Mouse (Mus musculus): Measurements from ENCODE around the gene Itpr3. TPM values are rescaled to one million over a fixed set of nuclear protein-coding genes. Genes with fewer than 3 reads are reported as not detected.

Itpr3 gene
- polyA plus RNA-seq, 1 experiment from 2014 or later, result 0.80 TPM

DNA sequence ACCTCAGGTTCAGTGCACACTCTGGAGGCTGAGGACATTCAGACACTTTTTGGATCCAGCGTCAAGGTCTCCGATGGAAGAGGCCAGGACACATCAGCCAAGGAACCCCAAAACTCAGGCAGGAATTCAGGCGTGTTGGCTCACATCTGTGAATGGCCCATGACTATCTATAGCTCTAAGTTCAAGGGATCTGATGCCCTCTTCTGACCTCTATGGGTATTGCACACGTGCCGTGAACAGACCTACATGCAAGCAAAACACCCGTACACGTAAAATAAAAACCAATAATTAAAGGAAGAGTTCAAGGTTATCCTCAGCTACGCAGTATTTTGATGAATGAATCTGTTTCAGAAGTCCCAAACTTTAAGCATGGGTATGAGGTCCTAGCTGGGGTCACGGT is 49.6 kb downstream of the Itpr3 start:
- ATAC-seq (replicated peaks), result no peak
- Histone ChIP-seq H3K27me3 (replicated peaks) (no peaks in the 10 kb centered on the region), H3K36me3 (replicated peaks) (no peaks in the 10 kb centered on the region), H3K9ac (no peak overlapping the region), H3K9me3 (no peaks in the 10 kb centered on the region), H3K27ac (no peak overlapping the region), H3K4me1 (no peaks in the 10 kb centered on the region), H3K4me3 (no peak overlapping the region), H3K4me2 (no peak overlapping the region)
- 87% methylated on average over 9 of the region's 9 CpGs for WGBS

DNA sequence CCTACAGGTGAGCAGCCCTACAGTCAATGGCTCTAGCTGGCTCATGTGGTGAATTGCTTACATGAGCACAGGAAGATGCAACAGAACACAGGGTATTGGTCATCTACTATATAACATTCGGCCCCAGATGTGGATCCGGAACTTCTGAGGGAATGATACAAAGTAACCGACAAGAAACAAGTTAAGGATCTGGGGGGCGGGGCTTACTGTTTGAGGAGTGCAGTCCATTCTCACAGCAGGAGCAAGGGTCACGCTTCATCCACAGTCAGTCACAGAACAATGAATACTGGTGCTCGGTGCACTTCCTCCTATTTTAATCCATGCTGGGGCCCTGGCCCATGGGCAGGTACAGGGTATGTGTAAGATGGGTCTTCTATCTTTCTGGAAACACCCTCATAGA is 50.8 kb downstream of the Itpr3 start:
- no peak overlapping the region for H3K4me2 ChIP-seq
- H3K4me1 ChIP-seq, result no peaks in the 10 kb centered on the region
- H3K36me3 ChIP-seq (replicated peaks), result no peaks in the 10 kb centered on the region
- no peak overlapping the region for H3K27ac ChIP-seq
- ATAC-seq (replicated peaks), result no peak
- WGBS, result 67% methylated on average over 6 of the region's 6 CpGs
- no peaks in the 10 kb centered on the region for H3K27me3 ChIP-seq (replicated peaks)
- no peaks in the 10 kb centered on the region for H3K9me3 ChIP-seq
- no peak overlapping the region for H3K4me3 ChIP-seq
- H3K9ac ChIP-seq, result no peak overlapping the region

DNA sequence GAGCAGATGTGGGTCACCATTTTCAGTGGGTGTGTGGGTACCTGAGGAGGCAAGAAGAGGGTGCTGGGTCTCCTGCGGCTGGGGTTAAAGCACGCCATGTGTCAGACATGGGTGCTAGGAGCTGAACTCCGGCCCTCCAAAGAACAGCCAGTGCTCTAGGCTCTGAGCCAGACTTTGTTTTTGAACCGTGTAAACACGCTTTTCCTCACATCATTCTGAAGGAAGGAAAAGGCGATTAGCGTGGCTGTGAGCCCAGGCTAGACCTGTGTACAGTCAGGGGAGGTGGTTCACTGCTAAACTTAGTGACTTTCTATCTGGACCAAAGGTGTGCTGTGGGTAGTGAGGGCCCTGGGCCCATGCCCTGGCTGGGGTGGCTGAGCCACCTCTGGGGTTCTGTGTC is 53.0 kb downstream of the Itpr3 start:
- ATAC-seq (replicated peaks), result no peak
- Histone ChIP-seq H3K4me3 (no peak overlapping the region), H3K27me3 (replicated peaks) (no peaks in the 10 kb centered on the region), H3K4me2 (no peak overlapping the region), H3K9me3 (no peaks in the 10 kb centered on the region), H3K4me1 (no peaks in the 10 kb centered on the region), H3K9ac (no peak overlapping the region), H3K36me3 (replicated peaks) (no peaks in the 10 kb centered on the region), H3K27ac (no peak overlapping the region)
- WGBS, result 89% methylated on average over 7 of the region's 7 CpGs

DNA sequence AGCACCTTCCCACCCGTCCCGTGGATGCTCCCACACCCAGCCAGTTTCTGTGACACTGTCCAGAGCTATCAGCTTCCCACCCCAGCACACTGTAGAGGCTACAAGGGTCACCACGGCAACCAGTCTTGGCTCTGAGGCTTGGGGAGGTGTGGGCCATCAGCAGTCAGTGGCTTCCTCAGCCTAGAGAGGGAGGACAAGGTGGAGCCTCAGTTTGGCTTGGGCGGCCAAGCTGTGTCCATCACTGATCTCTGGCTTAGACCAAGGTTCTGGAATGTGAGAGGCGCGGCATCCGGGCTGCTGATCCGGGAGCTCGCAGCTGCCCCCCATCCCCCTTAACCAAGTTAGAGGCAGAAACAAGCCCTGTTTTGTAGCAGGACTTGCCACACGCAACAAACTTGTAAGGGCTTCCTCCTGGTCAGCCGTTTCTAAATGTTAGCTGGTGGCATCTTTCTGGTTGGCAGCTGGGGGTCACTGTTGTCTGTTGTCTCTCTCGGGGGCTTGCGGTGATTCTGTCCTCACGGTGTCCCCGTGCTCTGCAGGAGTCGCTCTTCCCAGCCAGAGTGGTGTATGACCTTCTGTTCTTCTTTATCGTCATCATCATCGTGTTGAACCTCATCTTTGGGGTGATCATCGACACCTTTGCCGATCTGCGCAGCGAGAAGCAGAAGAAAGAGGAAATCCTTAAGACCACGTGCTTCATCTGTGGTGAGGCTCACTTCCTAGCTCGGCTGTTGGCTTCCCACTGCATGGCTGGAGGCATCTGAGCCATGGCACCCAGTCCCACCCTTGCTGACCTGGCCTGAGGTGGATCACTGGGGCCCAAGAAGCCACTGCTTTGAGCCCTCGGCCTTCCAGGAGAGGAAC is 61.8 kb downstream of the Itpr3 start:
- peaks cover 19% of the 10 kb centered on the region for H3K4me1 ChIP-seq
- H3K4me2 ChIP-seq, result no peak overlapping the region
- peaks cover 9% of the 10 kb centered on the region; the same call in 1 of the 2 replicates for H3K36me3 ChIP-seq (replicated peaks)
- WGBS, result 84% methylated on average over 25 of the region's 25 CpGs
- H3K4me3 ChIP-seq, result no peak overlapping the region
- no peak for ATAC-seq (replicated peaks)
- no peak overlapping the region for H3K9ac ChIP-seq
- H3K27ac ChIP-seq, result no peak overlapping the region
- no peaks in the 10 kb centered on the region for H3K27me3 ChIP-seq (replicated peaks)
- H3K9me3 ChIP-seq, result no peaks in the 10 kb centered on the region

DNA sequence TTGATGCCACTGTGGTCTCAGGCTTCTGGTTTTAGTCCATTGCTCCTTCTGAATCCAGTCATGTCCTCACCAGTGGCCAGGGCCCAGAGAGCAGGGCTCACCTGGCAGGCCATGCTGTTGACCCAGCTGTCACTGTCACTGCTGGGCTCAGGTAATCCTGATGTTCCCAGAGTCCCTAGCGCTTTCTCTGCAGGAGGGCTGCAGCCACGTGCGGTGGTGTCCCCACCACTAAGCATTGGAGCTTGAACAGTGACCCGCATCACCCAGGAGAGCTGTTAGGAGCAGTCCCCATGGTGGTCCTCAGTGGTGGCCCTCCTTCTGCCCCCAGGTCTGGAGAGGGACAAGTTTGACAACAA is 62.4 kb downstream of the Itpr3 start:
- H3K9me3 ChIP-seq, result no peaks in the 10 kb centered on the region
- H3K36me3 ChIP-seq (replicated peaks), result peaks cover 9% of the 10 kb centered on the region; the same call in 1 of the 2 replicates
- no peak overlapping the region for H3K27ac ChIP-seq
- peaks cover 19% of the 10 kb centered on the region for H3K4me1 ChIP-seq
- no peaks in the 10 kb centered on the region for H3K27me3 ChIP-seq (replicated peaks)
- no peak overlapping the region for H3K9ac ChIP-seq
- no peak overlapping the region for H3K4me2 ChIP-seq
- WGBS, result 60% methylated on average over 4 of the region's 4 CpGs
- no peak overlapping the region for H3K4me3 ChIP-seq
- no peak for ATAC-seq (replicated peaks)

DNA sequence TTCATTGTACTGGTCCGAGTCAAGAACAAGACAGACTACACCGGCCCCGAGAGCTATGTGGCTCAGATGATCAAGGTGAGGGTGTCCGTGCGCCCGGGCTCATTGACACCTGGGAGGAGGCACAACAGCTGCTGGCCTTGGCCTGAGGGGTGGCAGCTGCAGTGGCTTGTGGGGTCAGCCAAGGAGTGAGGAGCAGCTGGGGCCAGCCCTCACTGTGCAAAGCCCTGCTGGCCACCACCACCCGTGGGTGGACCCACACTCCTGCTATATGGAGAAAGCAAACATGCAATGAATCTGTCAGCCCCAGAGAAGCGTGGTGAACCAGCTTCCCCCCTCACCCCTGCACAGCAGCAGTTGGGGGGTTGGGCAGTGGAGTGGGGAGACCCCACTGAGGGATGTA is 62.9 kb downstream of the Itpr3 start:
- no peak overlapping the region for H3K9ac ChIP-seq
- no peaks in the 10 kb centered on the region for H3K9me3 ChIP-seq
- no peak overlapping the region; the same call in 1 of the 2 replicates for H3K4me2 ChIP-seq
- WGBS, result 63% methylated on average over 8 of the region's 8 CpGs
- no peak overlapping the region for H3K4me3 ChIP-seq
- no peak for ATAC-seq (replicated peaks)
- no peak overlapping the region for H3K27ac ChIP-seq
- H3K36me3 ChIP-seq (replicated peaks), result peaks cover 9% of the 10 kb centered on the region; the same call in 1 of the 2 replicates
- H3K27me3 ChIP-seq (replicated peaks), result no peaks in the 10 kb centered on the region
- H3K4me1 ChIP-seq, result peaks cover 19% of the 10 kb centered on the region

DNA sequence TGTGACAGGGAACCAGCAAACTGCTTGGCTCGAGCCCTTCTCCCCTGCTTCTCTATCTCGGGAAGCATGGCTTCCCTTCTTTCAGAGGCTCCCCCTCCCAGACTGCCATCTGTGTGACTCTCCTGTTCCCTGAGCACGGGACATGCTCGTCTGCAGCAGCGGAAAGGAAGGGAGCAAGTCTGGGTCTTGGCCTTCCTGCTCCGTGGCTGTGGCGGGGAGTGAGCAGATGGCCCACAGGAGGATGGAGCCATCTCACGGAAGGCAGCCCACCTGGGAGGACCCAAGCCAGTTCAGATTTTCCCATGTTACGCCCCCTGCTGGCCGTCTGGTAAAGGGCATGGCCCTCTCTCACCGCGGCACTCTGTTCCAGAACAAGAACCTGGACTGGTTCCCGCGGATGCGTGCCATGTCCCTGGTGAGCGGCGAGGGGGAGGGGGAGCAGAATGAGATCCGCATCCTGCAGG is 63.5 kb downstream of the Itpr3 start:
- Histone ChIP-seq H3K27ac (0 out of 2 replicates have a peak overlapping the region, but pooled peaks have one; percentile 42), H3K27me3 (replicated peaks) (no peaks in the 10 kb centered on the region), H3K36me3 (replicated peaks) (peaks cover 9% of the 10 kb centered on the region; the same call in 1 of the 2 replicates), H3K9ac (no peak overlapping the region), H3K9me3 (no peaks in the 10 kb centered on the region), H3K4me1 (peaks cover 24% of the 10 kb centered on the region), H3K4me3 (no peak overlapping the region), H3K4me2 (peak overlapping the region; percentile 17; the same call in 1 of the 2 replicates)
- ATAC-seq (replicated peaks), result 0 out of 2 replicates have a peak, but pooled peaks have one; percentile 19
- WGBS, result 2% methylated on average over 18 of the region's 18 CpGs

DNA sequence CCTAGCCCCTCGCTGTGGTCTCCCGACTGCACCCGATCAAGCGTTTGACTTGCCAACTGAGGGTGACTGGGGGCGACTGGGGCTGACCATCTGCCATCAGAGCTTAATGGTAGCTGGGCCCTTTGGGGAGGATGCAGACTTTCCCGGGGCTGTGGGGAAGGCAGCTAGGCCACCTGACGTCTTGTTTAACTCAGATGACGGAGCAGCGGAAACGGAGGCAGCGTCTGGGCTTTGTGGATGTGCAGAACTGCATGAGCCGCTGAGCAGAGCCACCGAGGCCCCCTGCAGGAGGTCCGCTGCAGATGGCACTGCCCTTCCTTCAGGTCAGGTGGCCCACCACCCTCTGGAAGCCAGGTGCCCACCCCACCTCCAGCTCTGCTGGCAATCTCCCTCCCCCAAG is 64.2 kb downstream of the Itpr3 start:
- Histone ChIP-seq H3K4me3 (no peak overlapping the region), H3K4me1 (peaks cover 30% of the 10 kb centered on the region), H3K9ac (no peak overlapping the region), H3K36me3 (replicated peaks) (peaks cover 9% of the 10 kb centered on the region; the same call in 1 of the 2 replicates), H3K4me2 (no peak overlapping the region), H3K9me3 (no peaks in the 10 kb centered on the region), H3K27ac (no peak overlapping the region), H3K27me3 (replicated peaks) (no peaks in the 10 kb centered on the region)
- 29% methylated on average over 14 of the region's 14 CpGs for WGBS
- ATAC-seq (replicated peaks), result no peak

DNA sequence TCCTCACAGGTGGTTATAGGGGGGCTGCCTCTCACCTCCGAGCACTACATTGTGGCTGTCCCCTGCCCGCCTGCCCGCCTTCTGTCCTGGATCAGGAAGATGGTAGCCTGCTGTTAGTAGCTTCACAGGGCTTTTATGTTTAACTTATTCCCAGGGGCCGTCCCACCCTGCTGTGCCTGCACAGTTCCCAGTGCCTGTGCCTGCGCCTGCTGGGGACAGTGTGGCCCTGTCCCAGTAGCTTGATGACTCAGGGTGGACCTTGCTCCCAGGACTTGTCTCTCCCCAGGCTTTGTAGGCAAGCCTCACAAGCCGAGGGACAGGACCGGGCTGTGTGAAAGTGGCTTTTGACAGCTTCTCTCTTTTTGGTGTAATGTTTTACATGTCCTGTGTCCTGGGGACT is 64.7 kb downstream of the Itpr3 start:
- no peak overlapping the region for H3K4me2 ChIP-seq
- WGBS, result 68% methylated on average over 7 of the region's 7 CpGs
- H3K4me3 ChIP-seq, result no peak overlapping the region
- H3K27ac ChIP-seq, result no peak overlapping the region
- no peak for ATAC-seq (replicated peaks)
- no peaks in the 10 kb centered on the region for H3K9me3 ChIP-seq
- H3K27me3 ChIP-seq (replicated peaks), result no peaks in the 10 kb centered on the region
- peaks cover 9% of the 10 kb centered on the region; the same call in 1 of the 2 replicates for H3K36me3 ChIP-seq (replicated peaks)
- H3K4me1 ChIP-seq, result peaks cover 35% of the 10 kb centered on the region
- no peak overlapping the region for H3K9ac ChIP-seq

DNA sequence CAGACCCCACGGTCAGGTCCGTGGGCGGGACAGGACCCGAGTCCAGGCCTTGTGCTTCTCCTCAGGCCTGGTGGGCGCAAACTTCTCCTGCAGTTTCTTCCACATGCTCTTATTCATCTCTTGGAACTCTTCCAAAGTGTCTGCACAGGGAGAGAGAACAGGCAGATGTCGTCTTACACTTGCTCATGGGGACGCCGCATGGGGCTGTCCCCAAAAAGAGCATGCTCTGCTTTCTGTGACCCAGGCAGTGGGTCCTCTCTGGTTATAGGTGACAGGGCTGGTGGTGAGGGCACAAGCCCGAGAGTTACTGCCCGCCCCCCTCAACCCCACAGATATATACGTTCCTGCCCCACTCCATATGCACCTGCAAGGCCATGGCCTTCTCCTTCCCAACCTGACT is 65.6 kb downstream of the Itpr3 start:
- WGBS, result 90% methylated on average over 11 of the region's 11 CpGs

DNA sequence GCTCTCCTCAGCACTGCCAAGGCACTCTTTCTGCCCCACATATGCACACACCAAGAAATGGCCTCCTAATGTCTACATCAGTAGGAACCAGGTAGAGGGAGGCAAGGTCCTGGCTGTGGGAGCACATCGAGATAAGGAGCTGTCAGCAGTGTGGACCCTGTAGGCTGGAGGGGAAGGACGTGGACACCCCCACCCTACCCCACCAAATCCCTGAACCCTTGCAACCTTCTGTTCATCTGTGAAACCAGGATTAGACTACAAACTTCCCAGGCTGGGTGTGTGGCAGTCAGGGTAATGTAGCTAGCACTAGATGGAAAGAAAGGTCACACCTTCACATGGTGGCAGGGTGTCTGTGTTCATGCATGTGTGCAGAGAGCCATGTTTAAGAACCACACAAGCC is 66.0 kb downstream of the Itpr3 start:
- no peak for ATAC-seq (replicated peaks)
- Histone ChIP-seq H3K4me2 (no peak overlapping the region), H3K4me3 (no peak overlapping the region), H3K9me3 (no peaks in the 10 kb centered on the region), H3K36me3 (replicated peaks) (peaks cover 9% of the 10 kb centered on the region; the same call in 1 of the 2 replicates), H3K4me1 (peaks cover 48% of the 10 kb centered on the region), H3K9ac (no peak overlapping the region), H3K27me3 (replicated peaks) (no peaks in the 10 kb centered on the region), H3K27ac (no peak overlapping the region)
- WGBS, result 92% methylated on average over 2 of the region's 2 CpGs

More for the DNA sequence above, 65.6 kb downstream of the Itpr3 start:
- no peak overlapping the region for H3K9ac ChIP-seq
- no peak overlapping the region for H3K4me2 ChIP-seq
- H3K9me3 ChIP-seq, result no peaks in the 10 kb centered on the region
- no peaks in the 10 kb centered on the region for H3K27me3 ChIP-seq (replicated peaks)
- no peak overlapping the region for H3K4me3 ChIP-seq
- peaks cover 9% of the 10 kb centered on the region; the same call in 1 of the 2 replicates for H3K36me3 ChIP-seq (replicated peaks)
- ATAC-seq (replicated peaks), result no peak
- peaks cover 44% of the 10 kb centered on the region for H3K4me1 ChIP-seq
- no peak overlapping the region for H3K27ac ChIP-seq

DNA sequence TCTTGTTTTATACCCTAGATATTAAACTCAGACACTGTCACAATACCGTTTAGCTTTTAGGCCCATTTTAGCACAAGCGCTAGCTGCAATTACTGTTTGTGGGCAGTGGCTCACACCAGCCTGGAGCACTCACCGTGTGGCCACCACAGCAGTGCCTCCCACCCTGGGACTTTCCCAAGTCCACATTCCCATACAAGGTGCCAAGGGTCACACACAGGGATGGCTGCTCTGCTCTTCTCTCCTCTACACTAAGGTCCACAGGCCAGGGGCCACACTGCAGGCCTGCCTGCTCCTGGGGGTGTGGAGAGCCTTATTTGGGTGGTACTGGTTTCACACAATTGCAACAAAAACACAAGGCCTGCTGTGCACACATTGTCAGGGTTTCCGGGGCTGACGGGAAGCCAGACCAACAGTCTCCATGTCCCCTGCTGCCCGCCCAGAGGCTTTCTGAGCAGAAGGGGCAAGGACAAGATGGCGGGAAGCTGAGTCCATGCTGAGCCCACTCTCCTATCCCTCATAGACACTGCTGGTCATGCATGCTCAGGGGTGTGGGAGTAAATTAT is 66.8 kb downstream of the Itpr3 start:
- H3K4me3 ChIP-seq, result no peak overlapping the region
- H3K9ac ChIP-seq, result no peak overlapping the region
- 77% methylated on average over 7 of the region's 7 CpGs for WGBS
- no peak for ATAC-seq (replicated peaks)
- peaks cover 54% of the 10 kb centered on the region for H3K4me1 ChIP-seq
- no peak overlapping the region for H3K4me2 ChIP-seq
- no peaks in the 10 kb centered on the region for H3K27me3 ChIP-seq (replicated peaks)
- H3K36me3 ChIP-seq (replicated peaks), result peaks cover 9% of the 10 kb centered on the region; the same call in 1 of the 2 replicates
- H3K9me3 ChIP-seq, result no peaks in the 10 kb centered on the region
- no peak overlapping the region for H3K27ac ChIP-seq

Measured in midbrain, embryonic 15.5 days (tissue).